Mouse (Mus musculus) hindbrain, embryonic 16.5 days (tissue): ENCODE results near the gene Daam1. TPM values are rescaled to one million over a fixed set of nuclear protein-coding genes. Genes with fewer than 3 reads are reported as not detected.

ENCODE experiments used
- ATAC-seq: fragments of 200-750 bp; cut with Nextera tagmentation; 2 replicates; pipeline ENCODE4 v1.8.0; 2017; ENCODE audit warnings: moderate TSS enrichment, moderate library complexity
- H3K27ac ChIP-seq: fragments of 300-500 bp; sonication (generic); 2 replicates; pipeline ENCODE4 v1.5.1; 2014; ENCODE audit warnings: low read depth, mild to moderate bottlenecking, control low read depth, low read length, moderate library complexity
- H3K27me3 ChIP-seq: fragments of 300-500 bp; sonication (generic); replicated peaks from 2 replicates; pipeline ENCODE4 v1.6.1; 2014; ENCODE audit warnings: low read length; ENCODE audit not compliant: control insufficient read depth, insufficient read depth
- H3K36me3 ChIP-seq: fragments of 300-500 bp; sonication (generic); 2 replicates; pipeline ENCODE4 v1.6.1; 2014; ENCODE audit warnings: mild to moderate bottlenecking, low read length, moderate library complexity, mixed read lengths; ENCODE audit not compliant: control insufficient read depth, insufficient read depth
- H3K4me1 ChIP-seq: fragments of 300-500 bp; sonication (generic); 2 replicates; pipeline ENCODE4 v1.6.1; 2014; ENCODE audit warnings: low read depth, low read length; ENCODE audit not compliant: control insufficient read depth, insufficient read depth
- H3K4me2 ChIP-seq: fragments of 300-500 bp; sonication (generic); 2 replicates; pipeline ENCODE4 v1.6.1; 2014; ENCODE audit warnings: mild to moderate bottlenecking, low read length, control low read depth, moderate library complexity
- H3K4me3 ChIP-seq: fragments of 300-500 bp; sonication (generic); 2 replicates; pipeline ENCODE4 v1.5.1; 2014; ENCODE audit warnings: mild to moderate bottlenecking, low read length, control low read depth, moderate library complexity
- H3K9ac ChIP-seq: fragments of 300-500 bp; sonication (generic); 2 replicates; pipeline ENCODE4 v1.6.1; 2014; ENCODE audit warnings: low read depth, mild to moderate bottlenecking, control low read depth, low read length, moderate library complexity
- H3K9me3 ChIP-seq: fragments of 300-500 bp; sonication (generic); 2 replicates; pipeline ENCODE4 v1.6.1; 2014; ENCODE audit warnings: mild to moderate bottlenecking, low read length, moderate library complexity; ENCODE audit not compliant: control insufficient read depth
- WGBS: fragments of 180-500 bp; shearing (Covaris S2); extraction: QIAGEN DNeasy Blood & Tissue Kit; methylation state at CpG from one replicate; pipeline ENCODE4 v1.1.7; 2014; 5-methylcytosine and 5-hydroxymethylcytosine counted together
- polyA plus RNA-seq: library from polyadenylated mRNA; unstranded; fragments of >200 nt; fragmentation: Nextera tagmentation; extraction: Ambion mirVana; gene quantifications from 2 replicates; pipeline ENCODE4 v1.2.1, GENCODE M21; 2015

Gene Daam1
- polyA plus RNA-seq, 1 experiment from 2014 or later = 26.6 TPM

- Histone ChIP-seq H3K4me1 (peaks cover 18% of the 10 kb centered on the region), H3K36me3 (no peaks in the 10 kb centered on the region), H3K4me2 (no peak overlapping the region), H3K27me3 (no peaks in the 10 kb centered on the region), H3K27ac (no peak overlapping the region), H3K4me3 (no peak overlapping the region), H3K9ac (no peak overlapping the region), H3K9me3 (no peaks in the 10 kb centered on the region)
- 38% methylated on average over 5 of the region's 5 CpGs for WGBS
- ATAC-seq = 0 out of 2 replicates have a peak, but pooled peaks have one; percentile 31
Observed at GRCm38 (mm10) chr12:71922827-71923381, 92.0 kb downstream of the Daam1 start.

GRCm38 (mm10) chr12:71924978-71925529 lies 94.2 kb downstream of the Daam1 start:
- Histone ChIP-seq H3K4me1 (peaks cover 12% of the 10 kb centered on the region), H3K27ac (no peak overlapping the region), H3K4me2 (no peak overlapping the region), H3K9ac (no peak overlapping the region), H3K4me3 (no peak overlapping the region), H3K9me3 (no peaks in the 10 kb centered on the region), H3K27me3 (no peaks in the 10 kb centered on the region), H3K36me3 (no peaks in the 10 kb centered on the region)
- no peak for ATAC-seq
- WGBS = 88% methylated on average over 9 of the region's 9 CpGs

- Histone ChIP-seq H3K4me3 (no peak overlapping the region), H3K36me3 (no peaks in the 10 kb centered on the region), H3K27me3 (no peaks in the 10 kb centered on the region), H3K4me1 (peaks cover 12% of the 10 kb centered on the region), H3K4me2 (no peak overlapping the region), H3K9ac (no peak overlapping the region), H3K27ac (no peak overlapping the region), H3K9me3 (no peaks in the 10 kb centered on the region)
- ATAC-seq = no peak
- WGBS = 53% methylated on average over 11 of the region's 11 CpGs
Observed at GRCm38 (mm10) chr12:71925990-71926700, 95.3 kb downstream of the Daam1 start.

- no peaks in the 10 kb centered on the region for H3K9me3 ChIP-seq
- H3K36me3 ChIP-seq = no peaks in the 10 kb centered on the region
- H3K9ac ChIP-seq = no peak overlapping the region
- 87% methylated on average over 6 of the region's 6 CpGs for WGBS
- no peak for ATAC-seq
- peaks cover 10% of the 10 kb centered on the region for H3K4me1 ChIP-seq
- H3K4me2 ChIP-seq = no peak overlapping the region
- H3K4me3 ChIP-seq = no peak overlapping the region
- H3K27me3 ChIP-seq = no peaks in the 10 kb centered on the region
- no peak overlapping the region for H3K27ac ChIP-seq
Observed at GRCm38 (mm10) chr12:71928092-71928491, 97.2 kb downstream of the Daam1 start.

GRCm38 (mm10) chr12:71929876-71930275 lies 99.0 kb downstream of the Daam1 start:
- Histone ChIP-seq H3K9ac (no peak overlapping the region), H3K27ac (no peak overlapping the region), H3K9me3 (no peaks in the 10 kb centered on the region), H3K36me3 (no peaks in the 10 kb centered on the region), H3K4me2 (no peak overlapping the region), H3K4me1 (peaks cover 17% of the 10 kb centered on the region), H3K4me3 (no peak overlapping the region), H3K27me3 (no peaks in the 10 kb centered on the region)
- no peak for ATAC-seq
- WGBS = 70% methylated on average over 2 of the region's 2 CpGs

GRCm38 (mm10) chr12:71932433-71933386 lies 101.8 kb downstream of the Daam1 start:
- Histone ChIP-seq H3K4me3 (no peak overlapping the region), H3K4me1 (peaks cover 7% of the 10 kb centered on the region)

GRCm38 (mm10) chr12:71933989-71934645 lies 103.2 kb downstream of the Daam1 start:
- no peak overlapping the region for H3K9ac ChIP-seq
- no peaks in the 10 kb centered on the region for H3K9me3 ChIP-seq
- H3K36me3 ChIP-seq = 0 out of 2 replicates have a peak, but pooled peaks cover 5% of the 10 kb centered on the region
- no peak for ATAC-seq
- 65% methylated on average over 6 of the region's 6 CpGs for WGBS
- H3K4me1 ChIP-seq = peaks cover 9% of the 10 kb centered on the region
- H3K4me3 ChIP-seq = no peak overlapping the region
- H3K4me2 ChIP-seq = no peak overlapping the region
- peak overlapping the region; percentile 15; the same call in 1 of the 2 replicates for H3K27ac ChIP-seq
- no peaks in the 10 kb centered on the region for H3K27me3 ChIP-seq

More at GRCm38 (mm10) chr12:71932433-71933386, 101.8 kb downstream of the Daam1 start:
- 87% methylated on average over 9 of the region's 9 CpGs for WGBS
- Histone ChIP-seq H3K9me3 (no peaks in the 10 kb centered on the region), H3K27me3 (no peaks in the 10 kb centered on the region), H3K36me3 (0 out of 2 replicates have a peak, but pooled peaks cover 2% of the 10 kb centered on the region), H3K4me2 (no peak overlapping the region), H3K27ac (no peak overlapping the region), H3K9ac (no peak overlapping the region)
- ATAC-seq = no peak

GRCm38 (mm10) chr12:71936636-71937035 lies 105.8 kb downstream of the Daam1 start:
- Histone ChIP-seq H3K36me3 (0 out of 2 replicates have a peak, but pooled peaks cover 5% of the 10 kb centered on the region), H3K4me1 (peaks cover 9% of the 10 kb centered on the region), H3K27ac (no peak overlapping the region), H3K4me2 (no peak overlapping the region), H3K27me3 (no peaks in the 10 kb centered on the region), H3K9me3 (no peaks in the 10 kb centered on the region), H3K9ac (no peak overlapping the region), H3K4me3 (no peak overlapping the region)
- no peak for ATAC-seq
- 93% methylated on average over 1 of the region's 1 CpGs for WGBS
